Mouse (Mus musculus) adrenal gland, adult 18-20 months (tissue): ENCODE measurements around the gene Abhd2. TPM values are rescaled to one million over a fixed set of nuclear protein-coding genes. Genes with fewer than 3 reads are reported as not detected.

Source experiments
- DNase-seq, 2 experiments: peaks; one replicate each; pipeline ENCODE4 v3.0.0; 2021 to 2022; ENCODE audit warnings: low spot score in 2 of 2
- total RNA-seq, 2 experiments: library from RNA; stranded (reverse); gene quantifications; 1 replicate in 1 of 2; 2 replicates in 1 of 2; pipeline ENCODE4 v1.2.3; 2021

Gene Abhd2
- total RNA-seq, 2 experiments from 2014 or later: 1,132 to 1,460 TPM

DNA sequence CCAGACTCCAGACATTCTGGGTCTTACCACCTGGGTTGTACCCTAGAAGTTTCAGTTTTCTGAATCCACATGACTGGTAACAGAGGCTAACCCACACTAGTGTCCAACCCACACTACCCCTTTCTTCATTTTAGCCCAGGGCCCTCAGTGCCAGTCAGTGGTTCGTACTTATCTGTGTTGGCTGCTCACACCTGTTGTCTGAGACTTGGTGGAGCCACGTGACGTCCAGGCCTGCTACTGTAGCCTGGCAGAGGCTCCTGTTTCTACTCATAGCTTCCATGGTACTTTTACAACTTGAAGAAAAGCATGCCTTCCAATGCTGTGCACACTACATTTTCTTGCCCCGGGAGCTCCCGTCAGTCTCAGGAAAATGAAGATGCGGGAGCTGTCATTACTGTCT is 14.2 kb downstream of the Abhd2 start:
- no peak for DNase-seq

GRCm38 (mm10) chr7:79287928-79288327 is 14.9 kb downstream of the Abhd2 start:
- no peak for DNase-seq

DNA sequence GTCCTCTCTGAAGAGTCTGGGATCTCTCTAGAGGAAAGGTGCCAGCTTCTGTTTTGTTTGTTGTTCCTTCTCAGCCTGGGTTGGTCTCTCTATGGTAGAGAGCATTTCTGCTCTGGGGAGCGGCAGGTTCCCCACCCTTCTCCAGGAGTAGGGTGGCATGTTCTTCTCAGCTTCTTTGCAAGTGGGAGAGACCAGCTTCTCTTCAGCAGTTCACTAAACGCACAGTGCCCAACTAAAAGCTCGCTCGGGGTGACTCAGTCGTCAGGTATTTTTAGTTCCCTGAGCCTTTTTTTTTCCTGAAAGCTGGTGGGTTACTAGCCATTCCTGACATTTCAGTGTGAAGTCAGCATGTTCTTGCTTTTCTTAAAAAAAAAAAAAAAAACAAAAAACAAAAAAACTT is 15.4 kb downstream of the Abhd2 start:
- DNase-seq: no peak

- no peak for DNase-seq
Measured at GRCm38 (mm10) chr7:79293605-79294232, 20.7 kb downstream of the Abhd2 start.

GRCm38 (mm10) chr7:79294449-79294980 is 21.5 kb downstream of the Abhd2 start:
- DNase-seq: no peak

- DNase-seq: no peak
Measured at GRCm38 (mm10) chr7:79295196-79295826, 22.3 kb downstream of the Abhd2 start.

GRCm38 (mm10) chr7:79298681-79299080 is 25.7 kb downstream of the Abhd2 start:
- DNase-seq: no peak

DNA sequence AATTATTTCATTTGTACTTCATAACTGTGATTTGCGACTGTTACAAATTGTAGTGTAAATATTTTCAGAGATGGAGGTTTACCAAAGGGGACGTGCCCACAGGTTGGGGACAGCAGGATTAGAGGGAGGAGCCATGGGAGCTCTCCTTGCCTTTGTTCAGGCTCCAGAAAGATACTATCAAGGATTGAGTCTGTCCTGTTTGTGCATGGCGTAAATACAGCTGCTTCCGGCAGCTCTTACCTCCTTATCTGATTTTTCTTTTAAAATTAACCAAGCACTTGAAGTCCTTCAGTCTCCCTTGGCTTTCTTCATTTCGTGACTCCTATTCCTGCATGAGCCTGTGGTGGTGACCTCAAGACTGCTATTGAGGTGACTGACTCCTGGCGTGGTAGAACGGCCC is 26.5 kb downstream of the Abhd2 start:
- DNase-seq: no peak

DNA sequence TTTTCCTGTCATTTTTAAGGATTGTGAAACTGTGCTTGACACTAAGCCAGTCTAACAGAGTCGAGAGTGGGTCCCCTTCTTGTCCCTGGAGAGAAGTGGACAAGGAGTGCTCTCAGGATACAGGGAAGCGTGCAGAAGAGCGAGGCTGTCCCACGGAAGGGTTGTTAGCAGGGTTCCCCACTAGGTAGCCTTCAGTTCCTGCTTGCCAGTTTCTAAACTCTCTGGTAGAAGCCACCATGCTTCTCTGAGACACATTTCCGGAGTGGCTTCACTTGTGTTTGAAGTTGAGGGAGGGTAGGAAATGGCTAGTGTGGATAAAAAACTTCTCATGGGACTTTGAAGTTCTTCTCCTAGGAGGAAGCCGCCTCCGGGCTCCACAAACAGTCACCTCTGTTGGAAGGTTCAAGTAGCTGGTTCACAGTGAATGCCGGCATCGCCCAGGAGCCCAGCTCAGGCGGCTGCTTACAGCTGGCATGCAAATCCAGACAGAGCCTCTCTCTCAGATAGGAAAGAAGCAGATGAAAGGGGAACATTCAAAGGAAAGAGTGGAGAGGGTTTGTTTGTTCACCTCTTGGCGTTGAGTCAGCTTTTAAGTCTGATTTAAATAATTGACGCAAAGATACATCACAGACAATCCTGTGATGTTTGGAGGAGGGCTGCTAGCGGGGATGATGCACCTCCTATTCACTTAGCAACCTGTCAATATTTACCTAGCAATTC is 27.6 kb downstream of the Abhd2 start:
- DNase-seq: no peak

- DNase-seq: no peak
Measured at GRCm38 (mm10) chr7:79302145-79302544, 29.1 kb downstream of the Abhd2 start.

DNA sequence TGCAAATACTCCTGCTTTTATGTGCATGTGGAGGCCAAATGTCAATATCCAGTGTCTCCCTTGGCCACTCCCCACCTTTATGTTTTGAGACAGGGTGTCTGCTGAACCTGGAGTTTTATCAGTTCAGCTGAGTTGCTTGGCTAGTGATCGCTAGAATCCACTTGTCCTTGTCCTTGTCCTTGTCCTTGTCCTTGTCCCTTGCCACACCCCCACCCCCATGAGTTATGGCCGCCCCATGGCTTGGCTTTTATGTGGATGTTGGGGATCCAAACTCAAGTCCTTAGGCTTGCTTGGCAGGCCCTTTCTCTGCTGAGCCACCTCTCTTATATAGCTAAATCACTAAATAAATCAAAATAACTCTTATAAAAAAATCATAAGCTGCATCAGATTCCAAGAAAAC is 29.6 kb downstream of the Abhd2 start:
- DNase-seq: no peak

- no peak for DNase-seq
Measured at GRCm38 (mm10) chr7:79303183-79303761, 30.3 kb downstream of the Abhd2 start.

- no peak for DNase-seq
Measured at GRCm38 (mm10) chr7:79308455-79309030, 35.5 kb downstream of the Abhd2 start.

DNA sequence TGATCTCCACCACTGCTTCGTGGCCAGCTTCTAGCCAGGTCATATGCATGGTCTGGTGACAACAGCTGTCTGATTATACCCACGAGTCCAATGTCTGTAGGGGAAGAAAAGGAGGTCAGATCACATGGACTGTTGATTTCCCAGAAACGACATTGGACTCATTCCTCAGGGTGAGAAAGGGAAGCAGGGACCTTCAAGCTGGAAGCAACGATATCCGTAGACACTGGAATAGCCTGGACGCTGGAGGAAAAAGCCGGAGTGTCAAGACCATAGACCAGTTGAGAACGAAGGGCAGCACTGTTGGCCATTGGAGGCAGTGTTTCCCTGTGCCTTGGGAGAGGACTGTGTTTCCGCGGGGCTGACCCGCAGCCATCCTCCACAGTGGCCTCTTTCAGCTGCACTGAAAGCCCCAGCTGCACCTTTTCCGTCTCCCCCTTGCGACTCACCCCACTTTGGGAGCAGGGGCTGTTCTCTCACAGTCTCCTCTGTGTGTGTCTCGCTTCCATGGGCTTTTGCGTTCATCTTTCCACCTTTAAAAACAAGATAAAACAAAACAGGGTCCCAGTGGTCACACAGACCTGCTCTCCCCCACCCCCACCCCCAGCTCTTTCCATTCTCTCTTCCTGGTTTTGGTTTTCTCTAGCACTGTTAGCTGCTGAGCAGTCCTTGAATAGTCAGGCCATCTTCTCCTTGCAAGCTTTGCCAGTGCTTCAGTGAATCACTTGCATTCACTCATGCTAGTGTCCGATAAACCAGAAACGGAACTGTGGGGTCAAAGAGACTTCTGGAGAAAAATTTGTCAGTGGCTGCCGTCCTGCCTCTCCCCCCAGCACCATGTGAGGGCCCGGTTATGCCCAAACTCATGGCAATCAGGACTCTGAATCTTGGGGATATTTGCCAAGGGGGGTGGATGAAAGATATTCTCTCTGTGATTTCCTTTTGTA is 36.5 kb downstream of the Abhd2 start:
- peak in 1 of 2 experiments; percentile 33 for DNase-seq

- no peak for DNase-seq
Measured at GRCm38 (mm10) chr7:79310191-79310555, 37.2 kb downstream of the Abhd2 start.

GRCm38 (mm10) chr7:79311420-79311988 is 38.5 kb downstream of the Abhd2 start:
- DNase-seq: no peak

DNA sequence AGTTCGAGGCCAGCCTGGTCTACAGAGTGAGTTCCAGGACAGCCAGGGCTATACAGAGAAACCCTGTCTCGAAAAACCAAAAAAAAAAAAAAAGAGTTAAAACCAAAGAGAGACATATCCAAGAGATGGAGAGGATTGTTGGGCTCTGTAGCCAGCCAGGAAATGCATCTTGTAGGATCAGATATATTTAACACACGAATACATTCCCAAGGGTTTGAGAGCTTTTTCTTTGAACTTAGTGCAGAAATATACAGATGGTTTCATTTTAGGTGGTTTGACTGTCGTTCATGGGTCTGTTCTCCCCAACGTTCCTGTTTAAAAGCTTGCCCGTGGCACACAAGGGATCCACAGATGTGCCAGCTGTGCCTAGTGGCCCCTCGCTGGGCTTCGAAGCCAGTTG is 39.2 kb downstream of the Abhd2 start:
- no peak for DNase-seq

DNA sequence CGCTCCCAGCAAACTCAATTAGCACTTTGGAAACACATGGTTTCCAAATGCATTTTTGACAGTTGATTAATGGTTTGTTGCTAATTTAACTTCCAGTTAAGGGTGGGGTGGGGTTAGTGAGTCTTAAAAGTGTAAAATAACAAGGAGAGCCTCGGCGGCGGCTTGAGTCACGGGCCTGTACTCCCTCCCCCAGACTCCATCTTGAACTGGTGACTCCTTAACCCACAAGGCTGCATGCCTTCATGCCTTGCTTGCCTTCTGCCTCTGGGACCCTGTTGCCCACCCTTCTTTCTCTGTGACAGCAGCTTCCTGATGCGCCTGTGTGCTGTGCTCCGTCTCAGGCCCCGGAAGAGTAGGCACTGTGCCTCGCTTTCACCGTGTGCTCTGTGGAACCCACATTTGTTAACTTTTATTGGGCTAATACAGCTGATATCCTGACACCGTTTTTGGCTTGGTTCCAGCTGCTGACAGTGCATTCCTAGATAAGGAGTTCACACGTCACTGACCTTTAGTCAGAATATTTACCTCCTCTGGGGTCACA is 40.6 kb downstream of the Abhd2 start:
- no peak for DNase-seq

GRCm38 (mm10) chr7:79314517-79314916 is 41.5 kb downstream of the Abhd2 start:
- no peak for DNase-seq

- no peak for DNase-seq
Measured at GRCm38 (mm10) chr7:79315149-79315548, 42.1 kb downstream of the Abhd2 start.
